Comparison of ENCODE assay signal across 28 mouse cellular contexts in genomic region chr15:15170387-15170786, GRCm38 (mm10).
A peak's percentile ranks its signal among the peaks of the same experiment; 100 is the strongest.
DNase-seq lines count a peak whose midpoint lies in the region; ATAC-seq and TF ChIP-seq lines count a peak whose summit lies in the region.
"Had no signal": no experiment of that assay in that cellular context is flagged by ENCODE, and none has a peak within 500 bp of the region (broad histone marks: within the 10 kb centered on the region; RNA-seq: fewer than 3 reads in every experiment).

No protein-coding gene starts in this region.

- no peak overlapping the region for H3K9ac ChIP-seq in forebrain, embryonic 13.5 days
- H3K9ac ChIP-seq in limb, embryonic 14.5 days (ENCODE audit: low read depth, low read length, severe bottlenecking) = no peak overlapping the region
- no peak overlapping the region for H3K9ac ChIP-seq in embryonic facial prominence, embryonic 12.5 days
- H3K9ac ChIP-seq in forebrain, postnatal 0 days = no peak overlapping the region
- H3K9ac ChIP-seq in heart, embryonic 12.5 days = no peak overlapping the region
- H3K9ac ChIP-seq: hindbrain, embryonic 13.5 days; limb, embryonic 12.5 days; midbrain, embryonic 13.5 days; neural tube, embryonic 15.5 days had no signal

- H3K4me1 ChIP-seq in forebrain, embryonic 13.5 days = no peaks in the 10 kb centered on the region
- H3K4me1 ChIP-seq in forebrain, embryonic 10.5 days = no peaks in the 10 kb centered on the region
- no peaks in the 10 kb centered on the region for H3K4me1 ChIP-seq in limb, embryonic 14.5 days (ENCODE audit: control insufficient read depth, insufficient read depth, low read length)
- no peaks in the 10 kb centered on the region for H3K4me1 ChIP-seq in limb, embryonic 10.5 days
- no peaks in the 10 kb centered on the region for H3K4me1 ChIP-seq in embryonic facial prominence, embryonic 12.5 days
- H3K4me1 ChIP-seq in forebrain, postnatal 0 days (ENCODE audit: insufficient read depth) = no peaks in the 10 kb centered on the region
- H3K4me1 ChIP-seq in heart, embryonic 12.5 days (replicated peaks) = no peaks in the 10 kb centered on the region
- H3K4me1 ChIP-seq: heart, embryonic 10.5 days; hindbrain, embryonic 13.5 days; limb, embryonic 12.5 days; midbrain, embryonic 13.5 days; neural tube, embryonic 15.5 days had no signal

- H3K4me3 ChIP-seq in forebrain, embryonic 13.5 days = no peak overlapping the region
- no peak overlapping the region for H3K4me3 ChIP-seq in forebrain, embryonic 10.5 days
- no peak overlapping the region for H3K4me3 ChIP-seq in limb, embryonic 14.5 days (replicated peaks; ENCODE audit: low read length)
- no peak overlapping the region for H3K4me3 ChIP-seq in limb, embryonic 10.5 days
- H3K4me3 ChIP-seq in embryonic facial prominence, embryonic 12.5 days = no peak overlapping the region
- H3K4me3 ChIP-seq in forebrain, postnatal 0 days (ENCODE audit: low read depth, low read length) = no peak overlapping the region
- H3K4me3 ChIP-seq in heart, embryonic 12.5 days = no peak overlapping the region
- H3K4me3 ChIP-seq: erythroblast, embryonic 14.5 days; heart, embryonic 10.5 days; hindbrain, embryonic 13.5 days; limb, embryonic 12.5 days; midbrain, embryonic 13.5 days; neural tube, embryonic 15.5 days had no signal

- H3K36me3 ChIP-seq in forebrain, embryonic 13.5 days (ENCODE audit: poor library complexity, severe bottlenecking) = no peaks in the 10 kb centered on the region
- no peaks in the 10 kb centered on the region for H3K36me3 ChIP-seq in forebrain, embryonic 10.5 days (replicated peaks)
- H3K36me3 ChIP-seq in limb, embryonic 14.5 days (ENCODE audit: control insufficient read depth, insufficient read depth, low read length) = no peaks in the 10 kb centered on the region
- no peaks in the 10 kb centered on the region for H3K36me3 ChIP-seq in limb, embryonic 10.5 days
- no peaks in the 10 kb centered on the region for H3K36me3 ChIP-seq in embryonic facial prominence, embryonic 12.5 days
- no peaks in the 10 kb centered on the region for H3K36me3 ChIP-seq in forebrain, postnatal 0 days (ENCODE audit: insufficient read depth)
- no peaks in the 10 kb centered on the region for H3K36me3 ChIP-seq in heart, embryonic 12.5 days
- H3K36me3 ChIP-seq: heart, embryonic 10.5 days; hindbrain, embryonic 13.5 days; limb, embryonic 12.5 days; midbrain, embryonic 13.5 days; neural tube, embryonic 15.5 days had no signal

- H3K9me3 ChIP-seq in forebrain, embryonic 13.5 days (replicated peaks) = no peaks in the 10 kb centered on the region
- H3K9me3 ChIP-seq in forebrain, embryonic 10.5 days = no peaks in the 10 kb centered on the region
- H3K9me3 ChIP-seq in limb, embryonic 14.5 days (ENCODE audit: control insufficient read depth, low read length) = no peaks in the 10 kb centered on the region
- no peaks in the 10 kb centered on the region for H3K9me3 ChIP-seq in limb, embryonic 10.5 days (replicated peaks)
- no peaks in the 10 kb centered on the region for H3K9me3 ChIP-seq in embryonic facial prominence, embryonic 12.5 days
- H3K9me3 ChIP-seq in forebrain, postnatal 0 days (ENCODE audit: low read length) = no peaks in the 10 kb centered on the region
- 0 out of 2 replicates have a peak, but pooled peaks cover 2% of the 10 kb centered on the region for H3K9me3 ChIP-seq in heart, embryonic 12.5 days (replicated peaks)
- H3K9me3 ChIP-seq: heart, embryonic 10.5 days; hindbrain, embryonic 13.5 days; limb, embryonic 12.5 days; midbrain, embryonic 13.5 days; neural tube, embryonic 15.5 days had no signal

- WGBS in forebrain, embryonic 13.5 days = 78% methylated on average over 1 of the region's 1 CpGs
- 86% methylated on average over 1 of the region's 1 CpGs for WGBS in forebrain, embryonic 10.5 days
- 89% methylated on average over 1 of the region's 1 CpGs for WGBS in limb, embryonic 14.5 days
- 94% methylated on average over 1 of the region's 1 CpGs for WGBS in limb, embryonic 10.5 days
- WGBS in embryonic facial prominence, embryonic 12.5 days = 73% methylated on average over 1 of the region's 1 CpGs
- 77% methylated on average over 1 of the region's 1 CpGs for WGBS in forebrain, postnatal 0 days
- WGBS in heart, embryonic 12.5 days = 62% methylated on average over 1 of the region's 1 CpGs

- TF ChIP-seq POLR2A in limb, embryonic 14.5 days (IDR thresholded peaks at IDR 0.05; ENCODE audit: borderline replicate concordance, extremely low read depth, insufficient read depth, insufficient read length) = no peak

- TF ChIP-seq CTCF in forebrain, postnatal 0 days (IDR thresholded peaks at IDR 0.05; ENCODE audit: low read depth) = no peak

- no peak for DNase-seq in forebrain, embryonic 10.5 days (ENCODE audit: extremely low spot score, low spot score)
- peak; percentile 4 for DNase-seq in limb, embryonic 14.5 days (ENCODE audit: low spot score)
- DNase-seq in limb, embryonic 10.5 days (ENCODE audit: low spot score) = no peak
- peak; percentile 22 for DNase-seq in forebrain, postnatal 0 days
- DNase-seq: adrenal gland, postnatal 36 days; cerebellum, adult 8-10 months; gastrocnemius, postnatal 14 days; heart, adult 11 months; heart, postnatal 36 days; kidney, adult 9 months; kidney, postnatal 10 days; layer of hippocampus, postnatal 36 days; lung, postnatal 4 days; retina, postnatal 1 day; right cerebral cortex, postnatal 14 days; thymus, postnatal 14 days had no signal

- no peak overlapping the region for H3K4me2 ChIP-seq in forebrain, embryonic 13.5 days
- no peak overlapping the region for H3K4me2 ChIP-seq in limb, embryonic 14.5 days (replicated peaks; ENCODE audit: low read depth, low read length, severe bottlenecking)
- H3K4me2 ChIP-seq in embryonic facial prominence, embryonic 12.5 days (replicated peaks) = no peak overlapping the region
- no peak overlapping the region for H3K4me2 ChIP-seq in forebrain, postnatal 0 days (ENCODE audit: low read depth)
- no peak overlapping the region for H3K4me2 ChIP-seq in heart, embryonic 12.5 days
- H3K4me2 ChIP-seq: hindbrain, embryonic 13.5 days; limb, embryonic 12.5 days; liver, embryonic 11.5 days; midbrain, embryonic 13.5 days; neural tube, embryonic 15.5 days had no signal

- no peak overlapping the region for H3K27ac ChIP-seq in forebrain, embryonic 13.5 days
- H3K27ac ChIP-seq in forebrain, embryonic 10.5 days = no peak overlapping the region
- no peak overlapping the region for H3K27ac ChIP-seq in limb, embryonic 14.5 days (replicated peaks; ENCODE audit: low read depth, low read length)
- no peak overlapping the region for H3K27ac ChIP-seq in limb, embryonic 10.5 days
- no peak overlapping the region for H3K27ac ChIP-seq in embryonic facial prominence, embryonic 12.5 days
- no peak overlapping the region for H3K27ac ChIP-seq in forebrain, postnatal 0 days (ENCODE audit: low read depth, low read length)
- no peak overlapping the region for H3K27ac ChIP-seq in heart, embryonic 12.5 days (ENCODE audit: poor library complexity, severe bottlenecking)
- H3K27ac ChIP-seq: heart, embryonic 10.5 days; hindbrain, embryonic 13.5 days; limb, embryonic 12.5 days; midbrain, embryonic 13.5 days; neural tube, embryonic 15.5 days had no signal

- no peaks in the 10 kb centered on the region for H3K27me3 ChIP-seq in forebrain, embryonic 13.5 days
- no peaks in the 10 kb centered on the region for H3K27me3 ChIP-seq in forebrain, embryonic 10.5 days (ENCODE audit: poor library complexity, severe bottlenecking)
- H3K27me3 ChIP-seq in limb, embryonic 14.5 days (ENCODE audit: control insufficient read depth, insufficient read depth, low read length) = no peaks in the 10 kb centered on the region
- H3K27me3 ChIP-seq in limb, embryonic 10.5 days (ENCODE audit: low read depth, poor library complexity, severe bottlenecking) = no peaks in the 10 kb centered on the region
- no peaks in the 10 kb centered on the region for H3K27me3 ChIP-seq in embryonic facial prominence, embryonic 12.5 days
- H3K27me3 ChIP-seq in forebrain, postnatal 0 days (ENCODE audit: insufficient read depth, low read length) = no peaks in the 10 kb centered on the region
- no peaks in the 10 kb centered on the region for H3K27me3 ChIP-seq in heart, embryonic 12.5 days (replicated peaks)
- H3K27me3 ChIP-seq: hindbrain, embryonic 13.5 days; limb, embryonic 12.5 days; midbrain, embryonic 13.5 days; neural tube, embryonic 15.5 days had no signal

- peak; percentile 48; the same call in 1 of the 2 replicates for ATAC-seq in forebrain, embryonic 13.5 days
- ATAC-seq in limb, embryonic 14.5 days (ENCODE audit: low FRiP score, low read depth) = no peak
- 0 out of 2 replicates have a peak, but pooled peaks have one; percentile 60 for ATAC-seq in embryonic facial prominence, embryonic 12.5 days (ENCODE audit: insufficient number of reproducible peaks, insufficient read depth, low FRiP score, low TSS enrichment)
- ATAC-seq in forebrain, postnatal 0 days = peak; percentile 68
- no peak for ATAC-seq in heart, embryonic 12.5 days (ENCODE audit: insufficient number of reproducible peaks, low FRiP score)
- ATAC-seq: CD4-positive, CD25-positive, alpha-beta regulatory T cell, adult 4 months; intestine, postnatal 0 days; midbrain, embryonic 13.5 days had no signal

Comparison
In these comparisons a context has a peak if more than half of its experiments do, and no peak if none do; other contexts are left out.
1. DNase-seq: peak in limb, embryonic 14.5 days (single experiment) and forebrain, postnatal 0 days (single experiment); none in forebrain, embryonic 10.5 days (single experiment) and limb, embryonic 10.5 days (single experiment).
2. ATAC-seq: peak in forebrain, embryonic 13.5 days (single experiment), embryonic facial prominence, embryonic 12.5 days (single experiment) and forebrain, postnatal 0 days (single experiment); none in limb, embryonic 14.5 days (single experiment) and heart, embryonic 12.5 days (single experiment).